Mouse (Mus musculus) G1E-ER4 (cell line): Measurements from ENCODE around the gene Fancd2. TPM values are rescaled to one million over a fixed set of nuclear protein-coding genes. Genes with fewer than 3 reads are reported as not detected.

ENCODE experiments used
- GATA1 ChIP-seq: IDR thresholded peaks from one replicate; pipeline ENCODE4 v1.8.0; 2012; ENCODE audit warnings: low read length, inconsistent platforms
- polyA plus RNA-seq: library from polyadenylated mRNA; stranded (reverse); fragments of >175 nt; gene quantifications from 2 replicates; pipeline ENCODE4 v1.2.3, GENCODE M21; 2012

The Fancd2 gene
- polyA plus RNA-seq, 1 experiment: 1.4 TPM

DNA sequence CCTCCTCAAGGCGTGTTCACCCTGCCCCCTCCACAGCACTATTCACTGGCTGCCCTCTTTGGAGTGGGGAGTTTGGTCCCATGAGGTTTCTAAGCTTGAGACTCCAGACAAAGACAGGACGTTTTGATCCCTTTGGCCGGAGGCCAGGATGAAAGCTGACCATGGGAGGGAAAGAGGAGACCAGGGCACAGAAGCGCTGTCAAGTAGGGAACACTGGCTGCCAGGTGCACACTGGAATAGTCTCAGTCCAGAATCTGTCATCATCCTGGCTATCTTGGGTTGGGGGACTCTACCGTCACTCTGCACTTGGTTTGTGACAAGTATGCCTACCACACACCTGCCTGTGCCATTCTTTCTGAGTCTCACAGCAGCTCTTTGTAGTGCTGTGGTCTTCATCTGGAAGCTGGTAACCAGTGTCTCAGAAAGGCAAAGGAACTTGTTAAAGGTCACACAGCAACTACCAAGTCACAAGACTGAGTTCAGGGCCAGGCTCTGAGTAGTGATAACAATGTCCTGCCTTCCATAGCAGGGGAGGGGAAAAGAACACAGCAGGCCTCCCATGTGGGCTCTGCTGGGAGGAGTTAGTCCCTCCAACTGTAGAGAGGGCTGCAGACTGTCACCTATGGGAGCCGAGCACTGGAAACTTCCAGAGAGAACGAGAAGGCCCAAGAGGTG is 23.1 kb upstream of the Fancd2 start:
- no peak for TF ChIP-seq GATA1

- no peak for TF ChIP-seq GATA1
Measured at GRCm38 (mm10) chr6:113508947-113509280, 22.6 kb upstream of the Fancd2 start.

DNA sequence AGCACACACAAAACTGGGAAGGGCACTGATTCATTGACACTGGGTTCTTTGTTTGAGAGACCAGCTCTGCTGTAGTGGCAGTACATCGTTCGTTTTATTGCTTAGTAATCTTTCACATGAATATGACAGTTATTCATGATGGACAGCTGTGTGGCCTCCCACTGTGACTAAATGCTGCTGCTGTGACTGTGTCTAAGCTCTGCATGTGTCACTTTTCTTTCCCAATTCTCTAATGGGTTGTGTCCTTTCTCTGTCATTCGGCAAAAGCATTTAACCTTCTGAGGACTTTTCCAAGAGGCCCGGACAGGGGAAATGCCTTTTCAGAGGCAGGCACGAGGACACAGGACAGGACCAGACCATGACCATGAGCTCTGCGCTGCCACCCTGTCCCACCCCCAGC is 17.5 kb upstream of the Fancd2 start:
- TF ChIP-seq GATA1: no peak

DNA sequence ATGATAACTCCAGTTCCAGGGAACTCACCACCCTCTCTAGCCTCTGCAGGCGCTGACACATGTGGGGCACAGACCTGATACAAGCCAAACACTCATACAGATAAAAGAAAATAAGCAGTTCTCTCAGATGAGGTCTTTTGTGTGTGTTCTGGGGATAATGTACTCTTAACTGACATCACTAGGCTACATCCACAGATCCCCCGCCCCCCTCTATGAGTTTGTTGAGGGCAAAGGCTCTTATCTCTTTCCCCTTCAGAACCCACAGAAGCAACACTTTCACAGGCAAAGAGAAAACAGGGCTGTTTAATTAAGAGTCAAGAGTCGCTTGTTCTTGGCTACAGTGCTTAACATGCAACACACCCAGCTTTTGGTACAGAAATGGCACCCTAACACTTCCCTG is 16.9 kb upstream of the Fancd2 start:
- TF ChIP-seq GATA1: no peak

DNA sequence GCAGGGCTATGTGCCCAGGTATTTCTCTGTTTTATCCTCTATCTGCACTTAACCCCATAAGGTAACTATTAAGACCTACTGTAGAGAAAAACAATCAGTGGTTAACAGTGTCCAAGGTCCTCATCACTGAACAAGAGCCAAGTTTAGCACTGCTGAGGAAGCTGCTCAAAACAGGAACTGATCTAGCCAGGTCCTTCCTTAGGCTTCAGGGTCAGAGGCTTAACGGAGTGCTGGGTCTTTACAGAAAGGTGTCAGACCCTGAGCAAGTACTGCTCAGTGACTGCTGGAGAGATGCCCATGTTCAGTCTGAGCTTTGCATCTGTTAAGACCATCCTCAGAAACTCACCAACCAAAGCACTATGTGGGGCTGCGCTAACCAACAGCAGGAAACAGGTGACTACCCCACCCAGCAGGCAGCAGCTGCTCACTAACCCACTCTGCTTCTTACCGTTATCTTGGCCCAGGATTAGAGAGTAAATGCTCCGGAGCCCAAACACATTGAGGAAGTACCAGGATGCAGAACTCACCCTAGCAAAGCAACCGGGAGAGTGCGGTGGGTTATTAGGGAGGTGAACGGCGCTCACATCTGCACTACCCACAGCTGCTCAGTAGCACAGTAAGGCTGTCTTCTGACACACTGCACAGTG is 13.9 kb upstream of the Fancd2 start:
- no peak for TF ChIP-seq GATA1

DNA sequence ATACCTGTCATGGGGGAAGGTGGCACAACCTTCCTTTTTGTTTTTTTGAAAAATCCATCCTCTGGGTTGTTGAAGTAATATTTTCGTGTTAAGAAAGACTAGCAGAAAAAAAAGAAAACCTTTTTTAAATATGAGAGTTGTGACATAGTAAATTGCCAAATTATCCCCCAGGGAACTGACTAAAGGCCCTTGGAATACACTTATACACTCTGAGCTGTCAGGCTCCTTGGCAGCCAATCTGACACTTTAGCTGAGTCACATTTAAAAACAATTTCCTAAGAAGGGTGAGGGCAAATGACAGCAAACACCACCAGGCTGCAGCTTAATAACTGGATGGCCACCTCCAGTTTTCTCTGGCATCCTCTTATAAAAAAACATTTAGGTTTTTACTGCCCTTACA is 9.2 kb upstream of the Fancd2 start:
- TF ChIP-seq GATA1: no peak

- TF ChIP-seq GATA1: no peak
Measured at GRCm38 (mm10) chr6:113523420-113523819, 8.1 kb upstream of the Fancd2 start.

DNA sequence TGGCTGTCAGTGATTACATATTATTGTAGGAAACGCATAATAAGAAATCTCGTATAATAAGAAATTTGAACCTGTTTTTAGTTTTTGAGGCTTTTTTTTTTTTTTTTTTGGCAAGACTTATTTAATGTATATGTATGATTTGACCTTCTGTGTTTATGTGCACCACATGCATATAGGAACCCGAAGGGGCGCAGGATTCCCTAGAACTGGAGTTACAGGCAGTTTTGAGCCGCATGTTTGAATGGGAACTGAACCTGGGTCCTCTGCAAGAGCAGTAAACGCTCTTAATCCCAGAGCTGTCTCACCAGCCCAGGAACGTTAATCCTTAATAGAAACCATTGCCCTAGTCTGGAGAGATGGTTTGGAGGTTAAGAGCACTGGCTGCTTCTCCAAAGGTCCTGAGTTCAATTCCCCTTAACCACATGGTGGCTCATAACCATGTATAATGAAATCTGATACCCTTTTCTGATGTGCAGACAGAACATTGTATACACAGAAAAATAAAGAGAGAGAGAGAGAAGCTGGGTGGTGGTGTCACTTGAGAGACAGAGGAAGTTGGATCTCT is 440 bp downstream of the Fancd2 start:
- TF ChIP-seq GATA1: no peak

GRCm38 (mm10) chr6:113534886-113535285 is 3.4 kb downstream of the Fancd2 start:
- no peak for TF ChIP-seq GATA1

DNA sequence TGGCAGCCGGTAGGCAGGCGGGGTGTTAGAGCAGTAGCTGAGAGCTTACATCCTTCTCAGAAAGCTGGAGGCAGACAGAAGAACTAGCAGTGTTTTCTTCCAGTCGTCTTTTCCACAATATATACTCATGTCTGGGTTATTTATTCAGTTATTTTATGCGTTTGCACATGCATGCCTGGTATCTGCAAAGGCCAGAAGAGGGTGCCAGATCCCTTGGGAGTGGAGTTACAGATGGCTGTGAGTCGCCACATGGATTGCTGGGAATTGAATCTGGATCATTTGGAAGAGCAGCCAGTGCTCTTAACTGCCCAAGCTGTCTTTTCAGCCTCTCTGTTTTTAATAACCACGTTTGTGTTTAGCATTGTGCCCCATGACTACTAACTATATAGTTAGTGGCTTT is 10.1 kb downstream of the Fancd2 start:
- TF ChIP-seq GATA1: no peak

- no peak for TF ChIP-seq GATA1
Measured at GRCm38 (mm10) chr6:113543906-113544481, 12.5 kb downstream of the Fancd2 start.

DNA sequence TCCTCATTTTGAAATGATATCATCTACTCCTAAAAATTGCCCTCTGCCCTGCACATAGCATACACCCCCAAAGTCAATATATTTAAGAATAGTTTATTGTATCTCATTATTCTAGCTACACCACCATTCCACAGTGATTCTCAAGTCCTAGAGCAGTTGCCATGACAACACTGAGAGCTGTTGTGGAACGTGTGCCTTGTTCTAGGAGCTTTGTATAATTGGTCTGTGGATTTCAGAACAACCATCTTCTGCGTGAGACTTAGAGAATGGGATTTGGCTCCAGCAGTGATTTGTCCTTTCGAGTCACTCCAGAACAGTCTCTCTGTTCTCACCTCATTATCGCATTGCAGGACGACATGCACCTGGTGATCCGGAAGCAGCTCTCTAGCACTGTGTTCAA is 28.3 kb downstream of the Fancd2 start:
- no peak for TF ChIP-seq GATA1

DNA sequence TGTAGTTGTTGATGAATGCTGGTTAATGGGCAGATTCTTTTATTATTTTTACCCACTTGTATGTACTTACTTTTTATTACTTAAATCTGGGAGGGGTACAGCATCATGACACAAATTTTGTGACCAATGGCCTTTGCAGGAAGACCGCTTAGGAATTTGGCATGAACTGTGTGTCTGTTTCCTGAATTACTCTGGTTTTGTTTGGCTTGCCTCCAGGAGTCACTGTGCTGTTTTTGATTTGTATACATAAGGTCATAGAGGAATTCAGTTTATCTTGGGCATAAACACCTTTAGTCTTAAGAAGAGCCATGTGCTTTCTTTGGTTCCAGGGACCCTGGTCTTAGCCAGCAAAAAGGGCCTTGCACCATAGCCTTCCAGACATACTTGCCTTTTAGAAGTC is 33.1 kb downstream of the Fancd2 start:
- no peak for TF ChIP-seq GATA1

GRCm38 (mm10) chr6:113576044-113576443 is 44.6 kb downstream of the Fancd2 start:
- TF ChIP-seq GATA1: no peak

DNA sequence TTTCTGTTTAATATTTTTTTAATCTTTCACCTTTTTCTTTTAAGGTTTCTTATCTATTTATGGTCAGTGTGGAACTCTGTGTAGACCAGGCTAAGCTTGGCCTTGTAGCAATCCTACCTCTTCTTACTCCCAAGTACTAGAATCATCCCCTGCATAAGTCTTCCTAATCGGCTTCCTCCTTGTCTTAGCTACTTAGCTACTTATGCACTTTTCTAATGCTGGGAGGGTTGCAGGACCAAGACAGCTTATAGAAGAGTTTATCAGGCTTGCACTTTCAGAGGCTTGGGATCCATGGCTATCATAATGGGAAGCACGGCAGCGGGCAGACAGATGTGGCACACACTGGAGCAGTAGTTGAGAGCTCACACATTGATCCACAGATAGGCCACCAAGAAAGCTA is 47.8 kb downstream of the Fancd2 start:
- no peak for TF ChIP-seq GATA1

DNA sequence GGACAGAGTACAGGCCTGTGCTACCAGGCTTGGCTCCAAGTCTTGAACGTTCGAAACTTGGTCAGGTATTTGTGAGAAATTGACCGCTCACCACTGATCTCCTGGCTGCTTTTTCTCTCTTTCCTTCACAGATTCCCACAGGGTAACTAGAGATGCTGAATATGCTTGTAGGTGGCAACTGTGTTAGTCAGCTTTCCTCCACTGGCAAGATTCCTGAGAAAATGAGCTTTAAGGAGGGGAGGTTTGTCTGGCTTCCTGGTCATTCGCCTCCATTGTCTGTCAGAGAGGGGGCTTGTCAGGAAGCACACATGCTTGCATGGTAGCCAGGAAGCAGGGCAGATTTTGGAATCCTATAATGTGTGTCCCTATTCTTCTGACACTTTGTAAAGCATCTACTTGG is 51.5 kb downstream of the Fancd2 start:
- no peak for TF ChIP-seq GATA1

DNA sequence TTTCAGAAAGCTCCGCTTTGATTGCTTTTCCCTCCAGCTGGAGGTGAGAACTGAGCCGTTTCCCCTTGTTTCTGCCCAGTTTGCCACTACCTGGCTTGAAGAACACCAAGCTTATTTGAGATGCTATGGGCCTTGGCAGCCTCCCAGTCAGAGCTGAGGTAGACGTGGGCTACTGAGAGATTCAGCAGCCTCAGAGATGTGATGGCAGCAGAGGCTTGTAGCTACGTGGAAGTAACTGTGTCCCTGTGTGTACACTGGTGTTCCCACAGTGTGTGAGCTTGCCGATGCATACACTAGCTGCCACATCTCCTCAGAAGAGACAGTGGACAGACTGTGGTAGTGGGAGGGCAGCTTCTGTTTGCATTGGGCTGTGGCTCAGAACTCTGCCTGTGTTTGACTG is 53.6 kb downstream of the Fancd2 start:
- TF ChIP-seq GATA1: no peak
